Comparison of ENCODE assay signal across 30 mouse cellular contexts in genomic region chr17:33494586-33494985, GRCm38 (mm10). TPM values are rescaled to one million over a fixed set of nuclear protein-coding genes. Genes with fewer than 3 reads are reported as not detected.
DNase-seq lines count a peak whose midpoint lies in the region; ATAC-seq and TF ChIP-seq lines count a peak whose summit lies in the region.
"Had no signal": no experiment of that assay in that cellular context is flagged by ENCODE, and none has a peak within 500 bp of the region (broad histone marks: within the 10 kb centered on the region; RNA-seq: fewer than 3 reads in every experiment).

No protein-coding gene starts in this region.

- no peak for ATAC-seq in forebrain, embryonic 14.5 days
- ATAC-seq in forebrain, embryonic 13.5 days: no peak
- ATAC-seq in lung, embryonic 14.5 days (ENCODE audit: insufficient read depth): no peak
- no peak for ATAC-seq in stomach, postnatal 0 days (ENCODE audit: low FRiP score, low TSS enrichment)
- ATAC-seq: intestine, postnatal 0 days; liver, embryonic 12.5 days; liver, postnatal 0 days; Patski had no signal

- H3K36me3 ChIP-seq in forebrain, embryonic 14.5 days (ENCODE audit: control insufficient read depth, insufficient read depth, low read length): no peaks in the 10 kb centered on the region
- H3K36me3 ChIP-seq in forebrain, embryonic 13.5 days (ENCODE audit: poor library complexity, severe bottlenecking): no peaks in the 10 kb centered on the region
- H3K36me3 ChIP-seq in lung, embryonic 14.5 days (ENCODE audit: insufficient read depth): no peaks in the 10 kb centered on the region
- H3K36me3 ChIP-seq in stomach, postnatal 0 days (ENCODE audit: control insufficient read depth, insufficient read depth, low read length): no peaks in the 10 kb centered on the region
- H3K36me3 ChIP-seq: forebrain, embryonic 12.5 days; G1E; heart, embryonic 12.5 days; hindbrain, embryonic 13.5 days; liver, embryonic 12.5 days; midbrain, embryonic 12.5 days; neural tube, embryonic 12.5 days had no signal

- H3K4me2 ChIP-seq in forebrain, embryonic 14.5 days (ENCODE audit: low read length): no peak overlapping the region
- H3K4me2 ChIP-seq in forebrain, embryonic 13.5 days: no peak overlapping the region
- H3K4me2 ChIP-seq in lung, embryonic 14.5 days: no peak overlapping the region
- no peak overlapping the region for H3K4me2 ChIP-seq in stomach, postnatal 0 days (replicated peaks; ENCODE audit: low read depth)
- H3K4me2 ChIP-seq: forebrain, embryonic 12.5 days; heart, embryonic 12.5 days; hindbrain, embryonic 13.5 days; liver, embryonic 12.5 days; midbrain, embryonic 12.5 days; neural tube, embryonic 12.5 days had no signal

- no peaks in the 10 kb centered on the region for H3K4me1 ChIP-seq in forebrain, embryonic 14.5 days (ENCODE audit: control insufficient read depth, insufficient read depth, low read length)
- no peaks in the 10 kb centered on the region for H3K4me1 ChIP-seq in forebrain, embryonic 13.5 days
- no peaks in the 10 kb centered on the region for H3K4me1 ChIP-seq in lung, embryonic 14.5 days (ENCODE audit: insufficient read depth)
- no peaks in the 10 kb centered on the region for H3K4me1 ChIP-seq in stomach, postnatal 0 days (replicated peaks; ENCODE audit: control insufficient read depth, insufficient read depth)
- H3K4me1 ChIP-seq: forebrain, embryonic 12.5 days; heart, embryonic 12.5 days; hindbrain, embryonic 13.5 days; midbrain, embryonic 12.5 days; neural tube, embryonic 12.5 days had no signal

- TF ChIP-seq CTCF in lung, embryonic 14.5 days (IDR thresholded peaks at IDR 0.05; ENCODE audit: low read depth): no peak
- no peak for TF ChIP-seq CTCF in stomach, postnatal 0 days (IDR thresholded peaks at IDR 0.05; ENCODE audit: low read depth)

- peak; percentile 4 for DNase-seq in forebrain, embryonic 14.5 days (ENCODE audit: low spot score)
- DNase-seq in NIH3T3 (ENCODE audit: low read depth): peak; percentile 44
- peak; percentile 62 for DNase-seq in lung, embryonic 14.5 days
- DNase-seq in lung, postnatal 14 days: peak; percentile 62
- DNase-seq in kidney, postnatal 4 days: no peak
- DNase-seq in stomach, postnatal 0 days (ENCODE audit: low spot score): no peak
- no peak for DNase-seq in urinary bladder, adult 18-20 months (ENCODE audit: low spot score in 2 of 2)
- DNase-seq: adrenal gland, adult 2 months; gastrocnemius, postnatal 25 days; heart, postnatal 4 days; kidney, postnatal 14 days; liver, postnatal 0 days; right cerebral cortex, postnatal 4 days; thymus, adult 2 months; thymus, postnatal 36 days had no signal

- H3K27me3 ChIP-seq in forebrain, embryonic 14.5 days (replicated peaks; ENCODE audit: control insufficient read depth, insufficient read depth, low read length): no peaks in the 10 kb centered on the region
- H3K27me3 ChIP-seq in forebrain, embryonic 13.5 days: no peaks in the 10 kb centered on the region
- H3K27me3 ChIP-seq in lung, embryonic 14.5 days (ENCODE audit: insufficient read depth, low read length): no peaks in the 10 kb centered on the region
- no peaks in the 10 kb centered on the region for H3K27me3 ChIP-seq in stomach, postnatal 0 days (ENCODE audit: control insufficient read depth, insufficient read depth, low read length)
- H3K27me3 ChIP-seq: forebrain, embryonic 12.5 days; heart, embryonic 12.5 days; hindbrain, embryonic 13.5 days; liver, embryonic 12.5 days; midbrain, embryonic 12.5 days; neural tube, embryonic 12.5 days had no signal

- H3K9ac ChIP-seq in forebrain, embryonic 14.5 days (ENCODE audit: low read length): no peak overlapping the region
- H3K9ac ChIP-seq in forebrain, embryonic 13.5 days: no peak overlapping the region
- no peak overlapping the region for H3K9ac ChIP-seq in lung, embryonic 14.5 days
- no peak overlapping the region for H3K9ac ChIP-seq in stomach, postnatal 0 days (ENCODE audit: low read length)
- H3K9ac ChIP-seq: forebrain, embryonic 12.5 days; heart, embryonic 12.5 days; hindbrain, embryonic 13.5 days; liver, embryonic 12.5 days; liver, postnatal 0 days; midbrain, embryonic 12.5 days; neural tube, embryonic 12.5 days had no signal

- no peaks in the 10 kb centered on the region for H3K9me3 ChIP-seq in forebrain, embryonic 14.5 days (replicated peaks; ENCODE audit: control insufficient read depth, low read length)
- H3K9me3 ChIP-seq in forebrain, embryonic 13.5 days (replicated peaks): no peaks in the 10 kb centered on the region
- no peaks in the 10 kb centered on the region; the same call in 1 of the 2 replicates for H3K9me3 ChIP-seq in lung, embryonic 14.5 days (ENCODE audit: low read depth, low read length)
- H3K9me3 ChIP-seq in stomach, postnatal 0 days (ENCODE audit: control insufficient read depth, low read length): no peaks in the 10 kb centered on the region
- H3K9me3 ChIP-seq: forebrain, embryonic 12.5 days; G1E; heart, embryonic 12.5 days; hindbrain, embryonic 13.5 days; liver, embryonic 12.5 days; midbrain, embryonic 12.5 days; neural tube, embryonic 12.5 days had no signal

- no peak overlapping the region for H3K27ac ChIP-seq in forebrain, embryonic 14.5 days (ENCODE audit: low read depth, low read length)
- H3K27ac ChIP-seq in forebrain, embryonic 13.5 days: no peak overlapping the region
- H3K27ac ChIP-seq in lung, embryonic 14.5 days (ENCODE audit: low read depth): no peak overlapping the region
- no peak overlapping the region for H3K27ac ChIP-seq in stomach, postnatal 0 days (replicated peaks)
- H3K27ac ChIP-seq: forebrain, embryonic 12.5 days; hindbrain, embryonic 13.5 days; layer of hippocampus, adult 2 months; left cerebral cortex, adult 2 months; liver, embryonic 12.5 days; midbrain, embryonic 12.5 days; neural tube, embryonic 12.5 days had no signal

- H3K4me3 ChIP-seq in forebrain, embryonic 14.5 days (ENCODE audit: low read depth, low read length): no peak overlapping the region
- no peak overlapping the region for H3K4me3 ChIP-seq in forebrain, embryonic 13.5 days
- H3K4me3 ChIP-seq in lung, embryonic 14.5 days (ENCODE audit: low read depth, low read length): no peak overlapping the region
- no peak overlapping the region for H3K4me3 ChIP-seq in stomach, postnatal 0 days (ENCODE audit: low read depth, low read length)
- H3K4me3 ChIP-seq: erythroblast, embryonic 14.5 days; forebrain, embryonic 12.5 days; heart, embryonic 12.5 days; hindbrain, embryonic 13.5 days; layer of hippocampus, adult 2 months; left cerebral cortex, adult 2 months; liver, embryonic 12.5 days; megakaryocyte, embryonic 14.5 days; midbrain, embryonic 12.5 days; myocyte; neural tube, embryonic 12.5 days had no signal

- TF ChIP-seq EP300 in stomach, postnatal 0 days (optimal IDR thresholded peaks at IDR 0.05): no peak

RNA-seq across cellular contexts. Expression of gene Adamts10, which starts 29.4 kb away (rescaled TPM):
- polyA plus RNA-seq in forebrain, embryonic 14.5 days (2014; fragmentation: Nextera tagmentation; extraction: Ambion mirVana): 20.6 and 28.0 TPM in 2 replicates
- polyA plus RNA-seq in forebrain, embryonic 13.5 days (2015; fragmentation: Nextera tagmentation; extraction: Ambion mirVana): 36.5 and 37.3 TPM in 2 replicates
- polyA plus RNA-seq in lung, embryonic 14.5 days (2014; fragmentation: Nextera tagmentation; extraction: Ambion mirVana): 117 and 126 TPM in 2 replicates
- 12.5 and 15.1 TPM in 2 replicates for polyA plus RNA-seq in stomach, postnatal 0 days (2015; fragmentation: Nextera tagmentation; extraction: Ambion mirVana)

Comparison
In these comparisons a context has a peak if more than half of its experiments do, and no peak if none do; other contexts are left out.
1. DNase-seq: peak in forebrain, embryonic 14.5 days (single experiment), NIH3T3 (single experiment), lung, embryonic 14.5 days (single experiment) and lung, postnatal 14 days (single experiment); none in kidney, postnatal 4 days (0 of 2), stomach, postnatal 0 days (single experiment) and urinary bladder, adult 18-20 months (0 of 2).